Mouse (Mus musculus) bone marrow macrophage, adult 2 months (primary cell): ENCODE measurements around the gene Lysmd3. TPM values are rescaled to one million over a fixed set of nuclear protein-coding genes. Genes with fewer than 3 reads are reported as not detected.
"Not testable (repeated sequence)": the region's sequence is repeated elsewhere in the genome, so short reads cannot be mapped to it uniquely, and the experiment has no call there.

ENCODE experiments used
- H3K27ac ChIP-seq: 2 replicates; pipeline ENCODE4 v1.5.1; 2012; ENCODE audit warnings: low read depth, low read length; ENCODE audit not compliant: insufficient read depth
- H3K4me1 ChIP-seq: 2 replicates; pipeline ENCODE4 v1.6.1; 2012; ENCODE audit warnings: low read length; ENCODE audit not compliant: control insufficient read depth, insufficient read depth
- H3K4me3 ChIP-seq: 2 replicates; pipeline ENCODE4 v1.5.1; 2012; ENCODE audit warnings: mild to moderate bottlenecking, low read length, moderate library complexity; ENCODE audit not compliant: insufficient read depth
- CTCF ChIP-seq: IDR thresholded peaks from 2 replicates; pipeline ENCODE4 v1.5.1; 2012; ENCODE audit warnings: low read depth, mild to moderate bottlenecking, low read length, moderate library complexity
- POLR2A ChIP-seq: IDR thresholded peaks from 2 replicates; pipeline ENCODE4 v1.6.1; 2012; ENCODE audit warnings: mild to moderate bottlenecking, low read depth, low read length, borderline replicate concordance
- polyA plus RNA-seq: library from polyadenylated mRNA; stranded (reverse); fragments of >200 nt; gene quantifications from 2 replicates; pipeline ENCODE4 v1.2.4, GENCODE M21; 2012; ENCODE audit not compliant: missing spikeins, insufficient read depth, insufficient read length

The Lysmd3 gene
- polyA plus RNA-seq, 1 experiment, result 18.9 TPM

GRCm38 (mm10) chr13:81642491-81643149, 14.8 kb upstream of the Lysmd3 start:
- Histone ChIP-seq H3K4me1 (no peaks in the 10 kb centered on the region), H3K4me3 (no peak overlapping the region), H3K27ac (no peak overlapping the region)
- no peak for TF ChIP-seq POLR2A
- no peak for TF ChIP-seq CTCF

DNA sequence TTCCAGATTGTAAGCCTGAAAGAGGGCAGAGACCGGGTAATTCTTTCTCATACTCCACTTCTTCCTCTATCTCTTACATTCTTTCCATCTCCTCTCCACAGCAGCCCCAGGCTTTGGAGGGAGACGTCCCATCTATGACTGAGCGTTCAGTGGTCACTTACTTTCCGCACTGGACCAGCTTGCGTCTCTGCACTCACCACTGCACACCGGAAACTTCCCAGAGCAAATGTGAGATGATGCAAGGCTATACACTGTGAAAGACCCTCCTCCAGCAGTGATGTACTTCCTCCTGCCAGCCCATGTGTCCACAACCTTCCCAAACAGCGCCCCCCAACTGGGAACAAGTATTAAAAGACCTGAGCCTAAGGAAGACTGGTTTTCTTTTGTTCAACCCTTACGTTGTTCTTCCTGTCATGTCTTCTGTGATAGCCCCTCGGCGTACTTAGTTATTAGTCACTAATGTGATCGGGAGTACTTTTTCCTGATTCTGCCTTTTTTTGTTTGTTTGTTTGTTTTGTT, 13.4 kb upstream of the Lysmd3 start:
- Histone ChIP-seq H3K27ac (no peak overlapping the region), H3K4me1 (no peaks in the 10 kb centered on the region), H3K4me3 (no peak overlapping the region)
- no peak for TF ChIP-seq POLR2A
- TF ChIP-seq CTCF, result no peak

- no peak overlapping the region for H3K27ac ChIP-seq
- TF ChIP-seq CTCF (no peak), POLR2A (no peak)
- H3K4me1 ChIP-seq, result no peaks in the 10 kb centered on the region
- H3K4me3 ChIP-seq, result no peak overlapping the region
Observed at GRCm38 (mm10) chr13:81646348-81646747, 11.1 kb upstream of the Lysmd3 start.

- not testable (repeated sequence) for H3K4me3 ChIP-seq, H3K27ac ChIP-seq, H3K4me1 ChIP-seq
Observed at GRCm38 (mm10) chr13:81650382-81650781, 7.1 kb upstream of the Lysmd3 start.

DNA sequence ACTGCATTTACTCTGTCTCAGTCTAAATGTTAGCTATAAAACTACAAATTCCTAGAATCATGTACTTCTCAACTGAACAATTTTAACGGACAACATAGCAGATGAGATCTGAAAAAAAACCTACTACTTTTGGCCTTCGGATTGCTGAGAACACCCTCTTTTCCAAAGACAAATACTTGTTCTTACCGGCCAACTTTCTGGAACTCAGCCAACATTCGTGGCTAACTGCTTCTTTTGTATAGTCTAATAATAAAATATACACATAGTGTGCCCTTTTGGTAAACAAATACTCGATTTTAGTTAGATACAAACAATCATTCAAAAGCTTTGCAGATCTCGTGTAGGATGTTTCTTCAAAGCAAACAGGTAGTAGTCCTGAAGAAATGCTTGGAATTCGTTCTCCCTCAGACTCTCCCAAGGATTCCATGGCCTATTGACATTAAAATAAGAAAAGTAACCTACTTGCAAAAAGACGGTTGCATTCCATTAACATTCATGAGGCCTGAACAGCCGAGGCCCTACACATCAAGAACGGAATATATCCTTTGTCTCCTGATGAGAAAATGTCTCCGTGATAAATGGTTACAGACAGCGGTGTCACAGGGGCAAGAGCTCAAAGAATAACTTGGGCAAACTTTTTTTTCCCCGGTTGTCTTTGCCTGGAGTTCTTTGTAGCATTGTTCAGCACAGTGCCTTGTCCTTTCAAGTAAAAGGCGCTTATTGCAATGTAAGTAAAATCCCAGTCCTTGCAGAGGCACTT, 1.2 kb upstream of the Lysmd3 start:
- Histone ChIP-seq H3K4me1 (no peaks in the 10 kb centered on the region), H3K27ac (no peak overlapping the region), H3K4me3 (no peak overlapping the region)
- no peak for TF ChIP-seq POLR2A
- no peak for TF ChIP-seq CTCF

DNA sequence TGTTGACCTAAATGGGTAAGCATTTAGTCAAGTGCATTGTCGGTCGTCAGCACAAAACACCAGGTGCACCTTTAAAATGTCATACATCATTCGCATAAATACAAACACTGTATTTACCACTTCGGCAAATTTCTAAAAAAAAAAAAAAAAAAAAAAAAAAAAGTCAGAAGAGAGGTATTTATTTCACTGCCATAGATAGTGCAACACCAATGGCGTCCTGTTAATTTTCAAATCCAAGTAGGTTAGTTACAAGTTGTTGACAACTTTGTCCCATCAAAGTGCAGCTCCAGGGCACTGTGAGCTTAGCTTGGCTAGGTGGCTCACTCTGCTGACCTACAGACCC, 484 bp upstream of the Lysmd3 start:
- Histone ChIP-seq H3K27ac (peak overlapping the region; percentile 12; the same call in 1 of the 2 replicates), H3K4me1 (no peaks in the 10 kb centered on the region), H3K4me3 (peak overlapping the region; percentile 66)
- TF ChIP-seq POLR2A (no peak), CTCF (no peak)

DNA sequence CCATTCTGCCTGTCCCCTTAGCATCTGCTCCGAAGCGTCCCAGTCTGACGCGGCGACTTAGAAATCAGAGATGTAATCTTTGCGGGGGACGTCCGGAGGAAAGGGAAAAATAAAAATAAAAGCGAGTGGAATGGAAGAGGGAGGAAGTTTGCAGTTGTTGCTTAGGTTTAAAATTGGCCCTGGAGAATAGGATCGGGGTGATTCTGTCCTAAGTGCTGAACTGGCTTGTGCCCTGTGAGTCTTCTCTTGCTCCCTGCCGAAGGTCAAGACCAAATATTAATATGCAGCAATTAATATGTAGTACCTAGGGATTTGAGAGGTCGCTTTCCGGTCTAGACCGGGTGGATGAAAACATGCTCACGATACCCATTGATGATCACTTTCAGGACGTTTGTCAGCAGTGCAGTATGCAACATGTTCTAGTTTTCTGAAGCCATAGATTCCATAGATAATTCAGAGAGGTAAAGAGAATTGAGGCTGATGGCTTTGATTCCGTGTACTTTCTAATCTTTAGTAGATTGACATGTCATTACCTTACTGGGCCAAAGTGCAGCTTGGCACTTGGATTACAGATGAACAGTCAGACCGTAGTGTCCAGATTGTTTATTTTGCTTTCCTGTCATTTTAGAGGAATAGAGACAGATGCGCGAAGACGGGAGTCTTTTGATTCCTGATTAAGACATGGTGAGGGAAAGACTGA, 740 bp downstream of the Lysmd3 start:
- TF ChIP-seq CTCF, result no peak
- no peak for TF ChIP-seq POLR2A
- Histone ChIP-seq H3K27ac (peak overlapping the region; percentile 42), H3K4me3 (peak overlapping the region; percentile 75), H3K4me1 (no peaks in the 10 kb centered on the region)

DNA sequence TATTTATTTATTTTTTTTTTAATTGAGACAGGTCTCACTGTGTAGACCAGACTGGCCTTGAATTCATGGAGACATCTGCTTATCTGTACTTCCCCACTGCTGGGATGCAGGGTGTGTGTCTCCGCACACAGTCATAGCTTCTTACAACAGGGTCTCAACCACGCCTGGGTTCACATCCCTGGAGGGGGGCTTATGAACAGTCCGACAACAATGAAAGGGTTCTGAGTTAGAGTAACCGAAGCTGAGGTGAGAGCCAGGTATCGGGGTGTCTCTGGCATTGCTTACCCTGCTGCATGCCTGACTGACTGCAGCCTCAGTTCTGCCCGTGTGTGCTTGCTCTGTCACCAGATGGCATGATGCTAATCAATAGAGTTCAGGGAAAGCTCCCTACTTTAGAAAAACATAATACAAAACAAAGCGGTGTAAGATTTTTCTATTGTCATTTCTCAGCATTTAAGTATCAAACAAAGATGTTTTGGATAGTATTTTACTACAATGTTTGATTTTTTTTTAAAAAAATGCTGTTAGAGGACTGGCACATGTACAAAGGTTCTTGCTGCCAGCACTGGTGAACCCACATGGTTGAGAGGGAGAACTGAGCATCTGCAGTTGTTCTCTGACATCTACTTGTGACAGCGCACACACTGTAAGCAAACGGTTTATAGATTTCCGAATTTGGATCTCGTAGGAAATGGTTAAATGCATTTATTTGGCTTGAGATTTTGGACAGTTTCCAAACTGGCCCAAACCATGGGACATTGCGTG, 6.3 kb downstream of the Lysmd3 start:
- peaks cover 8% of the 10 kb centered on the region for H3K4me1 ChIP-seq
- H3K27ac ChIP-seq, result no peak overlapping the region
- TF ChIP-seq POLR2A (no peak), CTCF (no peak)
- no peak overlapping the region for H3K4me3 ChIP-seq

DNA sequence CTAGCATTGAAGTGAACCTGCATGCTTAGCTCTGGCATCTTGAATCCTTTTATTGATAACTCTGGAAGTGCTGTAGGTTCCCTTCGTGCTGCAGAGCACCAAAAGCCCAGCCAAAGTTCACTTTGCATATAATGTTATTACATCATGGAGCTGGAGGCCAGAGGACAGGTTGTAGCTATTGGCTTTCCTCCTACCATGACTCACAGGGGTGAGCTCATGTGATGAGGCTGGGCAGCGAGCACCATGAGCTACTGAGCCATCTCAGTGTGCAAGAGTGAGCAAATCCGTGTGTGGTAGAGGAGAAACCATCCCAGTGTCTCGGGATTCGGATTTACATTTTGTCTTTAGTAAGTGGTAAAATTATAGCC, 6.9 kb downstream of the Lysmd3 start:
- TF ChIP-seq CTCF, result no peak
- TF ChIP-seq POLR2A, result no peak
- Histone ChIP-seq H3K4me3 (no peak overlapping the region), H3K27ac (no peak overlapping the region), H3K4me1 (peaks cover 8% of the 10 kb centered on the region)

DNA sequence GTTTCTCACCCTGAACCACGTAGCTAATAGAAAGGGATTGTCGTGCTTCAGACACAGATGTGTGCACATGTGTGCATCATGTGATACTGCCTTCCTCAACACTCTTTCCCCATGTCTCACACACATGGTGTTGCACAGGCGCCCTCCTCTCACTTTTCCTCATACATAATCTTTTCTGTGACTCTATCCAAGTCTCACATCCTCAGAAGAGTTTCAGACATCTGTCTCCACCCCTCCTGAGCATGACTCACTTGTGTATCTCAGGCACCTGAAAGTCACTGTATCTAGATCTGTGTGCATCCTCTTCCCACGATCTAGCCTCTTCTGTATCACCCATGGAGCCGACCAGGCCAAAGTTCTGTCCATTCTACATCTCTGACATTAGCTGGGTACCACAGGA, 10.2 kb downstream of the Lysmd3 start:
- TF ChIP-seq POLR2A (no peak), CTCF (no peak)
- H3K4me1 ChIP-seq, result peaks cover 8% of the 10 kb centered on the region
- no peak overlapping the region for H3K4me3 ChIP-seq
- no peak overlapping the region for H3K27ac ChIP-seq
